Mouse (Mus musculus) megakaryocyte, embryonic 14.5 days (primary cell): ENCODE data around the gene Gm765.

Source experiments
- FLI1 ChIP-seq: IDR thresholded peaks from 2 replicates; pipeline ENCODE4 v1.6.1; 2012; ENCODE audit warnings: low read length, inconsistent platforms, mixed read lengths
- GATA1 ChIP-seq: IDR thresholded peaks from 3 replicates; pipeline ENCODE4 v1.6.1; 2012; ENCODE audit warnings: mixed read lengths, low read length, inconsistent platforms, borderline replicate concordance

DNA sequence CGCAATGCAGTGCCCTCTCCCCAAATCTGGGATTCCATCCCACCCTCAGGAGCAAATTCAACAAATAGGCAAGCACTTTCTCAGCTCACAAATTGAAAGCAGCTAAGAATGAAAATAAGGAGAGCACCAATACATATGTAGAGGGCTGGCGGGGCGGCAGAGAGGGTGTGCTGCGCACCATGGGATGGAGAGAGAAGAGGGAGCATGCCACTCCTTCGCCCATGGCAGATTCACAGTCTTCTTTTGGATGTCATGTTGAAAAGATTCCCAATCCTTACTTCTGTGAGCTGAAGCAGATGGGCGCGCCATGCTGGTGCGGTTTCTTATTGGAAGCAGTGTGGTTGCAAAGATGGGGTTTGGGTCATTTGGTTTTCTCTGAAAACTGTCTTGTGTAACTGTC lies 118.6 kb downstream of the Gm765 start:
- TF ChIP-seq FLI1 (no peak), GATA1 (no peak)
